Mouse (Mus musculus) sigmoid colon, adult 10 weeks (tissue): ENCODE data around the gene Ceacam15. TPM values are rescaled to one million over a fixed set of nuclear protein-coding genes. Genes with fewer than 3 reads are reported as not detected.

Experiments used
- polyA plus RNA-seq: library from polyadenylated mRNA; stranded (reverse); fragments of 350-450 nt; fragmentation: Illumina TruSeq; extraction: RNeasy Lipid Tissue Mini Kit (QIAGEN cat#74804); gene quantifications from one replicate; pipeline ENCODE4 v1.2.3, GENCODE M21; 2014; ENCODE audit warnings: low read depth, low replicate concordance

Gene Ceacam15
- not detected for polyA plus RNA-seq

DNA sequence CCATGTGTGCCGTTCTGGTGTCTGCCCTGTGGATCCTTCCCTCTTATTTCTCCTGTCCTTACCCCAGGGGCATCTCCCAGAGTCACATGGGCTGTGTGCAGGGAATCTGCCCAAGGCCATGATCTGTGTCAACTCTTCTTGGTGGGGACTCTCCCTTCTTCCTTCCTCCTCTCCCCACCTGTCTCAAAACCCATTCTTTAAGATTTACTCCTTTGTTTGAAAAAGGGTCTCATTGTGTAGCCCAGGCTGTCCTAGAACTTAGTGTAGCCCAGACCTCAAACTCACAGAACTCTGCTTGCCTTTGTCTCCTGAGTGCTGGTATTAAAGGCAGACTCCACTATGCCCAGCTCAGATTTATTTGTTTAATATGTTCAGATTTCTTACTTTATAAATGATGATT lies at the start of gene Ceacam15:
Gene Ceacam15, minus strand, starts transcription at position 101 of the 400 bp plus-strand sequence.

DNA sequence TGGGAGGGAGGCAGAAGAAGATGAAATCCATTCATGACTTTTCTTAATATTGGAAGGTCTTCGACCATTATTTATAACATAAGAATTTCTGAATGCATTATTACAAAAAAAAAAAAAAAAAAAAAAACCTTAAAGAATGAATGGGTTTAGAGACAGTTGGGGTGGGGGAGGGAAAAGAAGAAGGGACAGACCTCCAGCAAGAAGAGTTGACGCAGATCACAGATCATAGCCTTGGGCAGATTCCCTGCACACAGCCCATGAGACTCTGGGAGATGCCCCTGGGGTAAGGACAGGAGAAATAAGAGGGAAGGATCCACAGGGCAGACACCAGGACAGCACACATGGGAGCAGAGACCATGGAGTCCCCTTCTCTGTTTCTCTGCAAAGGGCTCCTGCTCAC lies 46.1 kb upstream of the Ceacam15 start, which contains the start of gene Ceacam9:
Gene Ceacam9, plus strand, starts transcription at position 301 of the 400 bp plus-strand sequence.

Other genes starting within 250 kb of the Ceacam15 start
- not detected for gene Tmem160, start 222.9 kb downstream of the Ceacam15 start, polyA plus RNA-seq
- not detected for gene Npas1, start 198.0 kb downstream of the Ceacam15 start, polyA plus RNA-seq
- 28.1 TPM for gene Arhgap35, start 60.7 kb downstream of the Ceacam15 start, polyA plus RNA-seq
- gene Ceacam9, start 46.2 kb upstream of the Ceacam15 start, polyA plus RNA-seq = not detected
- gene Ap2s1, start 62.7 kb upstream of the Ceacam15 start, polyA plus RNA-seq = 57.7 TPM
- 66.4 TPM for gene Slc1a5, start 105.6 kb upstream of the Ceacam15 start, polyA plus RNA-seq
- gene Strn4, start 140.2 kb upstream of the Ceacam15 start, polyA plus RNA-seq = 30.5 TPM
- gene Fkrp, start 141.0 kb upstream of the Ceacam15 start, polyA plus RNA-seq = 6.5 TPM
- 1.7 TPM for gene Prkd2, start 167.2 kb upstream of the Ceacam15 start, polyA plus RNA-seq
- 3.0 TPM for gene Dact3, start 199.6 kb upstream of the Ceacam15 start, polyA plus RNA-seq
- 0.88 TPM for gene Gng8, start 216.1 kb upstream of the Ceacam15 start, polyA plus RNA-seq
- gene Ptgir, start 230.8 kb upstream of the Ceacam15 start, polyA plus RNA-seq = 1.1 TPM
- 52.1 TPM for gene Calm3, start 248.4 kb upstream of the Ceacam15 start, polyA plus RNA-seq